Mouse (Mus musculus): ENCODE data around the gene Mmp19.

DNA sequence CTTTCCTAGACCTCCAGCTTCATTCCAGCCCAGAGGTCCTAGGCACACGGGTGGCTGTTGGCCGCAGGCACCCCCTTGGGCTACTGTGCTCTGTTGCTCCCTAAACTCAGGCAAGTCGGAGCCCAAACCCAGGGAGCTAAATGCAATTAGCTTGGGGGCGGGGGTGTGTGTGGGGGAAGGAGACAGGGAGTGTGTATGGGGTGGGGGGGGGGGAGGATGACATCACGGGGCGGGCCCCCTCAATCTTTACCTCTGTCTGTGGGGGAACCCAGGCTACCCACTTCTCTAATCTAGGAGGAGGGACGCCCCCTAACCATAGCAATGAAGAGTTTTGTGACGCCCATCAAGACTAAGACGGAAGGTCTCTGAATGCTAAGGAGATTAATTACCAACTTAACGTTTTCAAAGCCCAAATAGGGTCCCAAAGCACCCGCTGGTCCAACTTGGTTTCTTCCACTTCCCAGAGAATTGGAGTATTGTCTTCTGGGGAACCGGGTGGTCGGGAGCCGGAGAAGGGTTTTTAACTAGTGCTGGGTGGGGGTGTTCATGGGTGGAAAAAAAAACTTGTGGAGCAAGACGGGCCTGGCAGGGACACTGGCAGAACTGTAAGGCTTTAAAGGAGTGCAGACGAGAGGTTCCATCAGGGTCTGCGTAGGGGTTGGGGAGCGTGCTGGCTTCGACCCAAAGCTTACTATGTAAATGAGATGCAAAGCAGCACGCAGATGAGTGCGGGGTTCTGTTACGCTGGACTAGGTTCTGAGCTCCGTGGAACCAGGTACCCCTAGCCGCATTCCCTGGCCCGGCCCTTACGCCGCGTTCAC, 13.8 kb downstream of the Mmp19 start, which contains the start of gene Tmem198b:
- no peak for TF ChIP-seq POLR2A (IDR thresholded peaks at IDR 0.05; ENCODE audit: borderline replicate concordance, low read depth, low read length)
- TF ChIP-seq CTCF (IDR thresholded peaks at IDR 0.05; ENCODE audit: low read depth, low read length): no peak

All from bone marrow macrophage, adult 2 months (primary cell).